ENCODE assay signal across 9 mouse cellular contexts in the genomic region with DNA sequence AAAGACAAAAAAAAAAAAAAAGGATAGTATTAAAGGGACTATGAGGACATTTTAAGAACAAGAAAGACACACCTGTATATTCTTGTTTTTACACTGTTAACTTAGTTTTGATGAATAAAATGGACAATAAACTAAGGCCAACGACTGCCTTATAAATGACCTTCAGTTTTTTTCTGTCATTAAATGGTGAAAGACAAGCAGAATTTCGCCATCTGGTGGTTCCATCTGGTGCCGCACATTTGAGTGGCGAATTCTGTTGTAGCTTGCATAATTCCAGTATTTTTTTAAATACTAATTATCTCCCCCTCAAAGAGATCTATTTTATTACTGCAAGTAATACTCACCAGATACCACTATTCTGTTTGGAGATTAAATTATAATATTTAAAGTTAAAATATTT.
DNase-seq lines count a peak whose midpoint lies in the region; ATAC-seq lines count a peak whose summit lies in the region.
"Had no signal": no experiment of that assay in that cellular context is flagged by ENCODE, and none has a peak within 500 bp of the region (broad histone marks: within the 10 kb centered on the region; RNA-seq: fewer than 3 reads in every experiment).

No protein-coding gene starts in this region.

- no peak overlapping the region for H3K9ac ChIP-seq in heart, embryonic 12.5 days

- H3K4me1 ChIP-seq in heart, embryonic 12.5 days (replicated peaks) = no peaks in the 10 kb centered on the region
- H3K4me1 ChIP-seq in heart, embryonic 10.5 days = no peaks in the 10 kb centered on the region

- H3K4me3 ChIP-seq in heart, embryonic 12.5 days = no peak overlapping the region
- H3K4me3 ChIP-seq in heart, embryonic 10.5 days = no peak overlapping the region

- H3K27ac ChIP-seq in heart, embryonic 12.5 days (ENCODE audit: poor library complexity, severe bottlenecking) = no peak overlapping the region
- no peak overlapping the region for H3K27ac ChIP-seq in heart, embryonic 10.5 days

- H3K9me3 ChIP-seq in heart, embryonic 12.5 days (replicated peaks) = no peaks in the 10 kb centered on the region
- no peaks in the 10 kb centered on the region for H3K9me3 ChIP-seq in heart, embryonic 10.5 days

- no peak for ATAC-seq in heart, embryonic 12.5 days (ENCODE audit: insufficient number of reproducible peaks, low FRiP score)
- ATAC-seq: midbrain, embryonic 16.5 days had no signal

- WGBS in heart, embryonic 12.5 days = 33% methylated on average over 4 of the region's 4 CpGs
- 31% methylated on average over 4 of the region's 4 CpGs for WGBS in heart, embryonic 10.5 days

- H3K4me2 ChIP-seq in heart, embryonic 12.5 days = no peak overlapping the region

- H3K36me3 ChIP-seq in heart, embryonic 12.5 days = no peaks in the 10 kb centered on the region
- no peaks in the 10 kb centered on the region for H3K36me3 ChIP-seq in heart, embryonic 10.5 days

- DNase-seq in heart, postnatal 4 days = peak; percentile 43
- peak; percentile 29 for DNase-seq in right cerebral cortex, postnatal 4 days
- no peak for DNase-seq in right cerebral cortex, adult 18-20 months
- peak; percentile 4 for DNase-seq in c-Kit-positive CD71-negative TER-119-negative erythroid progenitor cells, embryonic 14.5 days (ENCODE audit: low read depth)
- DNase-seq in retina, postnatal 1 day = peak; percentile 39
- no peak for DNase-seq in spleen, postnatal 36 days (ENCODE audit: low spot score in 2 of 2)
- no peak for DNase-seq in heart, embryonic 10.5 days (ENCODE audit: low spot score)

- H3K27me3 ChIP-seq in heart, embryonic 12.5 days (replicated peaks) = no peaks in the 10 kb centered on the region
- no peaks in the 10 kb centered on the region for H3K27me3 ChIP-seq in heart, embryonic 10.5 days (ENCODE audit: insufficient read depth, poor library complexity, severe bottlenecking)

Comparison
In these comparisons a context has a peak if more than half of its experiments do, and no peak if none do; other contexts are left out.
1. DNase-seq: peak in heart, postnatal 4 days (single experiment), right cerebral cortex, postnatal 4 days (single experiment), c-Kit-positive CD71-negative TER-119-negative erythroid progenitor cells, embryonic 14.5 days (single experiment) and retina, postnatal 1 day (single experiment); none in right cerebral cortex, adult 18-20 months (single experiment), spleen, postnatal 36 days (0 of 2) and heart, embryonic 10.5 days (single experiment).